Mouse (Mus musculus) erythroblast, embryonic 14.5 days (primary cell): ENCODE measurements around the gene 2010003K11Rik. TPM values are rescaled to one million over a fixed set of nuclear protein-coding genes. Genes with fewer than 3 reads are reported as not detected.

Experiments
- H3K27me3 ChIP-seq: 2 replicates; pipeline ENCODE4 v1.6.1; 2012; ENCODE audit warnings: inconsistent platforms; ENCODE audit not compliant: control insufficient read depth
- H3K36me3 ChIP-seq: 2 replicates; pipeline ENCODE4 v1.6.1; 2012; ENCODE audit warnings: mild to moderate bottlenecking, inconsistent platforms; ENCODE audit not compliant: control insufficient read depth
- H3K4me1 ChIP-seq: 2 replicates; pipeline ENCODE4 v1.6.1; 2012; ENCODE audit warnings: inconsistent platforms; ENCODE audit not compliant: control insufficient read depth
- H3K4me3 ChIP-seq: replicated peaks from 2 replicates; pipeline ENCODE3; 2012; ENCODE audit warnings: moderate library complexity, mild to moderate bottlenecking, inconsistent platforms
- H3K9me3 ChIP-seq: 2 replicates; pipeline ENCODE4 v1.6.1; 2012; ENCODE audit warnings: low read length, inconsistent platforms, mixed read lengths; ENCODE audit not compliant: control insufficient read depth
- GATA1 ChIP-seq: IDR thresholded peaks from 2 replicates; pipeline ENCODE4 v1.6.1; 2012; ENCODE audit warnings: low read length, inconsistent platforms, mixed read lengths
- TAL1 ChIP-seq: IDR thresholded peaks from 3 replicates; pipeline ENCODE4 v1.6.1; 2012; ENCODE audit warnings: low read length, inconsistent platforms, mixed read lengths
- polyA plus RNA-seq: library from polyadenylated mRNA; stranded (reverse); fragments of >175 nt; gene quantifications from 2 replicates; pipeline ENCODE4 v1.2.3, GENCODE M21; 2012

Gene 2010003K11Rik
- polyA plus RNA-seq, 1 experiment, result not detected

GRCm38 (mm10) chr19:4452525-4452924 is 45.9 kb downstream of the 2010003K11Rik start:
- no peak for TF ChIP-seq TAL1
- no peak for TF ChIP-seq GATA1
- no peaks in the 10 kb centered on the region for H3K9me3 ChIP-seq
- no peak overlapping the region for H3K4me3 ChIP-seq
- H3K36me3 ChIP-seq, result no peaks in the 10 kb centered on the region
- H3K4me1 ChIP-seq, result peaks cover 4% of the 10 kb centered on the region
- peaks cover 10% of the 10 kb centered on the region for H3K27me3 ChIP-seq

GRCm38 (mm10) chr19:4451965-4452364 is 46.4 kb downstream of the 2010003K11Rik start:
- no peaks in the 10 kb centered on the region for H3K36me3 ChIP-seq
- H3K4me3 ChIP-seq, result no peak overlapping the region
- peaks cover 4% of the 10 kb centered on the region for H3K4me1 ChIP-seq
- peaks cover 10% of the 10 kb centered on the region for H3K27me3 ChIP-seq
- no peak for TF ChIP-seq TAL1
- no peaks in the 10 kb centered on the region for H3K9me3 ChIP-seq

DNA sequence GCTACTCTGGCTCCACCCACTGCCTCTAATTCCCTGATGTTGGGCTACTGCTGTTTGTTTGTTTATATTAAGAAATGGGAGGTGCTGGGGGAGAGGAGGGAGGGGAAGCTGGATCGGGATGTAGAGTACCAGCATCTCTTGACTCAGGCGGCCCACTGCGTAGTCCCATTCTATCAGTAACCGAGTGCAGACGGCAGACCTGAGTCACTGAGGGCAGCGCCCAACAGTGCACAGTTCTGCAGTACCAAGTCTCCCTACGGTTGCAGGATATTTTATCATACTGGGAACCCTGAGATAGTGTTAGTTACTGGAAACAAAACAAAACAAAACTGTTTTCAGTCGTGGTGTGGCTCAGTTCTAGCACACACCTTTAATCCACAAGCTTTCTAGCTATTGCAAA is 47.3 kb downstream of the 2010003K11Rik start:
- no peaks in the 10 kb centered on the region for H3K9me3 ChIP-seq
- peaks cover 5% of the 10 kb centered on the region; the same call in 1 of the 2 replicates for H3K27me3 ChIP-seq
- H3K36me3 ChIP-seq, result no peaks in the 10 kb centered on the region
- no peak for TF ChIP-seq GATA1
- TF ChIP-seq TAL1, result no peak
- H3K4me3 ChIP-seq, result no peak overlapping the region
- H3K4me1 ChIP-seq, result peaks cover 3% of the 10 kb centered on the region

DNA sequence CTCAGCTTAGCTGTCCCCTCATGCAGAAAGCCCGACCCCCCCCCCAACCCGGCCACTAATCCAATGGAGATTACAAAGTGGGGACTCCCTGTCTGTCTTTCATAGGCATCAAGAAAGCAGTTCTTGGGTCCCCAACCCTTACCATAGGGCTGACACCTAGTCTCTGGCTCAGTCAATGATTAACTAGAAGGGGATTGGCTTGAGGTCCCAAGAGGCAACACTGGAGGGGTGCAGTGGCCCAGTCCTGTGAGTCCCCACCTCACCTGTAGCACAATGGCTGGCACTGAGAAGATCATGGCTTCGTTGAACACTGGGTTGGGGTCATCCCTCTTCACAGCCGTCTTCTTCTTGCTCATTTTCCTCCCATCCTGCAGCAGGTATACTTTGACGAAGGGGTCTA is 47.7 kb downstream of the 2010003K11Rik start:
- Histone ChIP-seq H3K4me1 (no peaks in the 10 kb centered on the region), H3K27me3 (peaks cover 5% of the 10 kb centered on the region; the same call in 1 of the 2 replicates), H3K36me3 (no peaks in the 10 kb centered on the region), H3K4me3 (no peak overlapping the region), H3K9me3 (no peaks in the 10 kb centered on the region)
- no peak for TF ChIP-seq GATA1
- no peak for TF ChIP-seq TAL1

- TF ChIP-seq TAL1 (no peak), GATA1 (no peak)
- no peaks in the 10 kb centered on the region for H3K9me3 ChIP-seq
- H3K27me3 ChIP-seq, result no peaks in the 10 kb centered on the region
- H3K4me1 ChIP-seq, result no peaks in the 10 kb centered on the region
- H3K4me3 ChIP-seq, result no peak overlapping the region
- H3K36me3 ChIP-seq, result no peaks in the 10 kb centered on the region
Measured at GRCm38 (mm10) chr19:4449230-4449629, 49.2 kb downstream of the 2010003K11Rik start.

DNA sequence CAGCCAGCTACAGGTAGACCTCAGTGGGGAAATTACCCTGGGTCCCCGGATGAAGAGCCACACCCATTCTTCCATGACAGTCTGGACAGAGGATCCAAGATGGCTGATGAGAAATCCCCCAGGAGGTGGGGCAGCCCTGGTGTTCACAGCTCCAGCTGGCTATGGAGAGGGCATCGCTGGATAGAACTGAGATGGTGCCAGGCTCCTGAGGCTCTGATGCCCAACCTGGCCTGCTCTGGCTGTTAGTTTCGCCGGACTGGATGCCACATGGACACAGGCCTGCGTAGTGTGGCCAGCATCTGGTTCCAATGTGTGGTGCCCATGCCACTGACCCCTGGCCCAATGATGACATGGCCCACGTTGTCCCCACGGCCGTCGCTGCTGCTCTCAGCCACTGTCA is 50.9 kb downstream of the 2010003K11Rik start:
- no peak overlapping the region for H3K4me3 ChIP-seq
- TF ChIP-seq GATA1, result no peak
- TF ChIP-seq TAL1, result no peak

More for the DNA sequence above, 50.9 kb downstream of the 2010003K11Rik start:
- Histone ChIP-seq H3K9me3 (no peaks in the 10 kb centered on the region), H3K36me3 (no peaks in the 10 kb centered on the region; the same call in 1 of the 2 replicates), H3K4me1 (no peaks in the 10 kb centered on the region), H3K27me3 (peaks cover 3% of the 10 kb centered on the region)

Other genes starting within 250 kb of the 2010003K11Rik start
- gene Ssh3, start 229.4 kb downstream of the 2010003K11Rik start, polyA plus RNA-seq, result 0.19 and 0.24 TPM in 2 replicates
- 0.22 and 0.38 TPM in 2 replicates for gene Ankrd13d, start 215.4 kb downstream of the 2010003K11Rik start, polyA plus RNA-seq
- 20.9 and 22.2 TPM in 2 replicates for gene Grk2, start 192.4 kb downstream of the 2010003K11Rik start, polyA plus RNA-seq
- gene Kdm2a, start 100.3 kb downstream of the 2010003K11Rik start, polyA plus RNA-seq, result 1.3 and 2.7 TPM in 2 replicates
- not detected in 2 replicates for gene Rhod, start 59.2 kb downstream of the 2010003K11Rik start, polyA plus RNA-seq
- not detected in 2 replicates for gene Syt12, start 21.1 kb downstream of the 2010003K11Rik start, polyA plus RNA-seq
- 18.5 and 18.7 TPM in 2 replicates for gene Pcx, start 11.9 kb upstream of the 2010003K11Rik start, polyA plus RNA-seq
- 0.18 and 0.26 TPM in 2 replicates for gene Lrfn4, start 117.1 kb upstream of the 2010003K11Rik start, polyA plus RNA-seq
- gene Rce1, start 127.1 kb upstream of the 2010003K11Rik start, polyA plus RNA-seq, result 2.8 and 4.5 TPM in 2 replicates
- 0.18 TPM in 1 of 2 replicates, not detected in the other for gene Gm960, start 200.1 kb upstream of the 2010003K11Rik start, polyA plus RNA-seq
- gene Sptbn2, start 212.6 kb upstream of the 2010003K11Rik start, polyA plus RNA-seq, result not detected in 2 replicates